Mouse (Mus musculus) urinary bladder, postnatal 36 days (tissue): ENCODE results near the gene Trim2.
A peak's percentile ranks its signal among the peaks of the same experiment; 100 is the strongest.

Experiments
- DNase-seq, 2 experiments: peaks; one replicate each; pipeline ENCODE4 v3.0.0; 2022; ENCODE audit warnings: low spot score in 2 of 2, mixed read lengths in 1 of 2

Trim2 gene

DNA sequence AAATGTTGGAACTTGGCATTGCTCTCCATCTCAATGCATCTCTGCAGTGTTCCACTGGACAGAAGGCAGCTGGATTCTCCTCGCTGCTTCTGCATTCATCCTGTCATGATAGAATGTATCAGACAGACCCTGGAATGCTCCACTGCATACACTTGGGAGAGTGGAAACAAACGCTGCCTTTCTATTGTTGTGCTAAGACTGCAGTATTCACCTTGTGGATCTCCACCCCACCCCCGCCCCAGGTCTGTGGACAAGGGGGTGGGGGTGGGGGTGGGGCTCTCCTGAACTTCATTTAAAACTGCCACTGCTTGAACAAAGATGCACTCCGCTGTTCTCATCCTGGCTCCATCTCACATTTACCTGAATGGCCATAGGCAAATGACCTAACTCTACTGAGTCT lies 112.8 kb downstream of the Trim2 start:
- DNase-seq = no peak

DNA sequence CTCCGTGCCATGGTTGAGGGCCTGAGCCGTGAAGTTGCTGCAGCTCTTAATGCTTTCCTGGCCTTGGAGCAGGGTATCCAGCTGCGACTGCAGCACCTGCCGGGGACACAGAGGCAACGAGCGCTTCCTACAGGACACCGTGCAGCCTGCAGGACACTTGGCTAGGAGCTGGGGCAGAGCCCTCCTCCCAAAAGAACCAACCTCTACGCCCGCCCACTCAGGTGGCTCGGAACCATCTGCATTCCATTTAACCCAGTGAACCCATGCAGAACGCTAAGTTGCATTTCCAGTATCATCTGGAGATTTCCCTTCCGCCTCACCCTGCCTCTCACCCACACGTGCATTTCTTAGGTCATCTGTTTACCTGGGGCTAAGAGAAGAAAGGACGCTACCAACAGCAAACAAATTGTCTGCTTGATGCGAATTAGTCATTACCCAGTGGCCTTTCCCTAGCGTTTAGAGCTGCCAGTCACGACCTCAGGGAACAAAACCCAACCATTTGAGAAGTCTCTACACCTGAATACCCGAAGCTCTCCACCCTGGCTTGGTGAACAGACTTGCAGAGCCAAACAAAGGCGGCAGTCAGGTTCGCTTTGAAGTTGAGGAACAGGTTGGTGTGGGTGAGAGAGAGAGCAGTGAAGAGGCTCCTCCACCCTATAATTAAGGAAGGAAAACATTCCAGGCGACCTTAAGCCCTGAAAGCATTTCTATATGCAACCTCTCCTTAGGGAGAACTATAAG lies 115.4 kb downstream of the Trim2 start:
- DNase-seq = peak in 1 of 2 experiments; percentile 19

DNA sequence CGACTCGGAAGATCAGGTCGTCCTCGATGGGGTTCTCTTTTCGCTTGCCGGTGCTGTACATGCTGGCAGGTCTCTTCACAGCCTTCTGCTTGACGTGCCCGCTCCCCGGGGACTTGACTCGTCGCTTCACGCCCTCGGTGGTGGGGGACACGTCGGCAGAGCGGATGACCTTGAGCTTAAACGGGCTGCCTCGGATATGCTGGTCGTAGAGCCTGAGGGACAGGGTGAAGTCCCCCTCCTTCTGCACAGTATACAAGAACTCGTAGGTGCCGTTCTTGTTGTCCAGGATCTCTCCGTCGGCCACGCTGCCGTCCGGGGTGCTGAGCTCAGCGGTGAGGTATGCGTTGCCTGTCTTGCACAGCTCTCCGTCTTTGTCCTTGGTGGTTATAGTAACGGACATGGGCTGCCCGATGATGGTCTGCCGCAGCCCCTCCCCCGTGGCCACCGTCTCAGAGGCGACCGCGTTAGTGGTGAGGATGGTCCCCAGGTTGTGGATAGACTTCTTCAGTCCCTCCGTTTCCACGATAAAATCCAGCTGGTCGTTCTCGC lies 116.1 kb downstream of the Trim2 start:
- DNase-seq = no peak

DNA sequence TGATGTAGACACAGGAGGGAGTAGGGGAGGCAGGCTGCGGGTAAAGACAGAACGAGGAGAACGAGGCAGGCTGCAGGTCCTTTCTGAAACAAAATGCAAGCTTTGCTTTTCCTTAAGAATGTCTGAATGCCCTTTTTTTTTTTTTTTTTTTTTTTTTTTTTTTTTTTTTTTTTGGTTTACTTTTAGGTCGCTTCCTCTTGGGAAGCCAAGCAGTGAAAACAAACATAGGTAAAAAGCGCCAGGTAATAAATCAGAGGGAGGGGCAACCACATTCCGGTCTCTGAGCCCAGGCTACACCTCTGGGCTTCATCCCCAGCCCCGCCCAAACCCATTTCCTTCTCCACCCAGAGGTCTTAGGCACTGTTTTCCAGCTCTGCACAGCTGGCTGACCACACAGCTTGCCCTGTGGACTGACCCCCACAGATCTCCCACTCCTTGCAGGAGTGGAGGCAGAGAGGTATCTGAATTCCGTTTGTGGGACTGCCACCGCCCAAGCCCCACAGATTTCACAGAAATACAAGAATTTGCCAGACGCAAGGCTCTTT lies 117.0 kb downstream of the Trim2 start:
- DNase-seq = no peak

DNA sequence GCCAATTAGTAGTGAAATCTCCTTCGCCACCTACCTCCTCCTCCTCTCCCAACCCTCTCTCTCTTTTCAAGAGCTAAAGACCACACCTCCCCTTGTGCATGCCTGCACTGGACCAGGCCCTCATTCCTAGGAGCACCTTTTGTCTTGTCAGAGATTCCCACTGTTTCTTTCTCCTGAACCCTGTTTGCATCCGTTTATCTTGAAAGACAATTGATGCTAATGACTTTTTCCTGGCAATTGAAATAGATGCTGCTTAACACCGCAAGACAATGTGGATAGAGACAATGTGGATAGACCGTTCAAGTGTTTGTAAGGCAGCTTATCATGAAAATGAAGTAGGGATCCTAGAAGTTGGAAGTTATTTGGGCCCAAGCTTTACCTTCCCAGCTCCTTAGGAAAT lies 125.0 kb downstream of the Trim2 start:
- no peak for DNase-seq

DNA sequence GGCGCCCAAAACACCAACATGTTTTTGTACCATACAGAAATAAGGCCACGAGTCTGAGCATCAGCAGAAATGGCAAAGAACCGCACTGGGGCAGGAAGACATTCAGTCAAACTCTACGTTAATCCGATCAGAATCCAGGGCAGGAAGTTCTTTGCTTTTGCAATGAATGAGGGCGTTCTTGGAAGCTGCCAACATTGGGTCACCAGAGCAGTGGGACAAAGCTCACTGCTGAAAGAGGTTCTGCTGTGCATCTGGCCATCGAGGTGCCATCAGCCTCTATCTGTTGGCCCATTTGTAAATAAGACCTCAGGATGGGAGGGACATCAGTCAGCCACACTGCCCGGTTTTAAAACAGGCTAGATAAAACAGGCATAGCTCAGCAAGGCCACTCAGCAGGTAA lies 125.6 kb downstream of the Trim2 start:
- no peak for DNase-seq

- no peak for DNase-seq
These were observed 126.4 kb downstream of the Trim2 start for GRCm38 (mm10) chr3:84180304-84180703.

DNA sequence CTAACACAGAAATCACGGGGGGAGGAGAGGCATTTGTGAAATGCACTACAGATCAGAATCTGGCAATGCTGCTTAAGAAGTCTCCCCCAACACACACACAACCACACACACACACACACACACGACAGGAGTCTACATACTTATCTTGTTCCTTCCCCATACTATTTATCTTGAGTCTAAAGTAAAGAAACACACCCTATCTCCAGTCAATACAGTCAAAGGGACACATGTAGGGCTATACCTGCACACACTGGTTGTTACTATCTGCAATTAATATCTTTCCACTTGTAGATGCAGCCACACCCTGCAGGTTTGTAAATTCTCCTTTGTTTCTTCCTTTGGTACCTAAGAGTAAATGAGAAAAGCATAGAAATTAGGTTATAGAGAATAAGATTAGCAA lies 128.8 kb downstream of the Trim2 start:
- no peak for DNase-seq

- peak; percentile 60 to 78 for DNase-seq
These were observed 131.1 kb downstream of the Trim2 start for GRCm38 (mm10) chr3:84175337-84176315.

GRCm38 (mm10) chr3:84173581-84174154 lies 133.0 kb downstream of the Trim2 start, which contains the start of gene Gm6525:
Gene Gm6525, plus strand, starts transcription at chr3:84174104.
- no peak for DNase-seq

GRCm38 (mm10) chr3:84172406-84172805 lies 134.3 kb downstream of the Trim2 start:
- no peak for DNase-seq

- DNase-seq = no peak
These were observed 137.2 kb downstream of the Trim2 start for GRCm38 (mm10) chr3:84169393-84170005.

DNA sequence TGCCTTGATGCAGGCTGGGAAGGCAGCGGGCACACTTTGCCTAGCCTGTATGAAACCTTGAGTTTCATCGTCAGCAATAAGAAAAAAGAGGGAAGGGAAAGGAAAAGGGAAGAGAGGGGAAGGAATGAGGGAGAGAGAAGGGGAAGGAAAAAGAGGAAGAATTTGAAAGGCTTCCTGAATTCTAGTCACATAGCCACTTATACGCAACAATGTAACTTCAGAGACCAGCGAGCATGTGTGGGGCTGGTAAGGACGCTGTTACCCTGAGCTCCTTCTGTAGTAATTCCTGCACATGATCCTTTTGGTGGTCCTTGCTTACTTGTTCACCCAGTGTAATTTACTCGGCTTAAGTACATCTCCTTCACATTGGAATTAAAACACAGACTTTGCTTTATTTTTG lies 137.7 kb downstream of the Trim2 start:
- DNase-seq = no peak

DNA sequence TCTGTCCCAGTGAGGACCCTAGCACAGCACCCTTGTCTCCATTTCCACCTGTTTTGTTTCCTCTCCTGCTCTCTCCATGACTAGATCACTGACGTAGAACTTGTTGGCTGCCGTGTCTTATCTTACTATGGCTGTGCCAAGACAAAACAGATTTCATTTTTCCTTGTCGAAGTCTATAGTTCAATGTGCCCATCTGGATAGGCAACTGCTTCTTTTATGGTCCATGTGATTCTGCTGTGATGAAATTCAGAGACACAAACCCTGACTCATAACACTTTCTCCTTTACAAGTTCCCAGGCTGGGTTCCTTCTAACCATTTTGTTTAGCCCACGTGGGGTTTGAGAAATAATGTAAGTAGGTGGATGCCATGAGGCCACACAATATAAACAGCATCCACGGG lies 140.6 kb downstream of the Trim2 start:
- no peak for DNase-seq

DNA sequence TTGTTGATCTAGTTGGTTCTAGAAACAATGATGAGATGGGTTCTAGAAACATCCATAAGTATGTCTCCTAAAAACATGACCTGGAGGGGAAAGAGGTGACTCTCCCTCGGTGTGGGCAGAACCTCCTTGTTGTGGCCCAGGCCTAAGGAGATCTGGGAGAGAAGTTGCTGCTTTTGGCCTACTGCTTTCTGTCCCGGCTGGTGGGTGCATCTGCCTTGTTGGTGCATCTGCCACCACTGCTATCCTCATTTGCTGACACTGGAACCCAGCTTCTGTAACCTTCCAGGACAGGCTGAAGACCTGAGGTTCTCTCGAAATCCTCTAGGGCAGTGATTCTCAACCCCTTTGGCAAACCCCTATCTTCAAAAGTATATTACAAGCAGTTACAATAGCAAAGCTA lies 141.3 kb downstream of the Trim2 start:
- no peak for DNase-seq

DNA sequence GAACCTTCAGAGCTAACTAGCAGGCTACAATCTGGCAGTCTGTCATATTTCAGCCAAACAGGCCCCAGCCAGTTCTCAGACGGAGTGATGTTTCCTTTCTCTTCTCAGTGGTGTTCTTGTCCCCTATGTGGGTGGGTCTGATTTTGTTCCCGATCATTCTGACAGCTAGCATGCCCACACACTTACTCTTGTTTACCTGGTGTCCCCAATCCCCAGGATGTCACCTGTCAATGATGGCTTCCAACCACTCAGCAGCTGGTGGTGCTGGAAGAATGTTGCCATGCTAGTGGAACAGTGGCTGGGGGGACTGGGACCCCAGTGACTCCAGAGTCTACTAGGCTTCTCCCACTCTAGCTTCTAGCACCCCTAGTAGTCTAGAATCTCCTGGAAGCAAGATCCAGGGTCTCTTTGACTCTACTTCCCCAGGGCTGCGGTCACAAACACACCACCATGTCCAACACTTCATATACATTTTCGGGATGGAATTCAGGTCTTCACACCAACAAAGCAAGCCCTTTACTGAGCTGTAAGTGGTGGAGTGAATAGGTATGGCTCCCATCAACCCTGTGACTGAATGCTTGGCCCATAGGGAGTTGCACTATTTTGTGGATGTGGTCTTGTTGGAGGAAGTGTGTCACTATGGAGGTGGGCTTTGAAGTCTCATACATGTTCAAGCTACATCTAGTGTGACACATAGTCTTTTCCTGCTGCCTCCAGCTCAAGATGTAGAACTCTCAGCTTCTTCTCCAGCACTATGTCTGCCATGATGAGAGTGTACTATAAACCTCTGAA lies 148.9 kb downstream of the Trim2 start:
- DNase-seq = no peak

DNA sequence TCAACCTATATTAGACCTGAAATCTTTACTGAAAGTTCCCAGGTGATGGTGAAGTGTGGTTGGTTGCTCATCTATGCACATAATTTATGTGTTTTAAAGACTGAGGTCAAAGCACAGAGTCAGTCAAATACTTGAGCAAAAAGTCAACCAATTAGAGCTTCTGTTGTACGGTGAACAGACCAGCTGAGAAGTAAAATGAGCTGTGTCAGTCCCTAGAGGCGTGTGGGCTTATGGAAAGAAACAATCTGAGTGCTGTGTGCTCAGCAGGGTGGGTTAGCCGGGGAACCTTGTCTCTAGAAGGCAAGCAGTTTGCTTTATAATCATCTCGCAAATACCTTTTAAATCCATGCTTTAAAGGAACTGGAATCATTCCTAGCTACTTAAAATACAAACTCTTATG lies 149.7 kb downstream of the Trim2 start:
- no peak for DNase-seq

DNA sequence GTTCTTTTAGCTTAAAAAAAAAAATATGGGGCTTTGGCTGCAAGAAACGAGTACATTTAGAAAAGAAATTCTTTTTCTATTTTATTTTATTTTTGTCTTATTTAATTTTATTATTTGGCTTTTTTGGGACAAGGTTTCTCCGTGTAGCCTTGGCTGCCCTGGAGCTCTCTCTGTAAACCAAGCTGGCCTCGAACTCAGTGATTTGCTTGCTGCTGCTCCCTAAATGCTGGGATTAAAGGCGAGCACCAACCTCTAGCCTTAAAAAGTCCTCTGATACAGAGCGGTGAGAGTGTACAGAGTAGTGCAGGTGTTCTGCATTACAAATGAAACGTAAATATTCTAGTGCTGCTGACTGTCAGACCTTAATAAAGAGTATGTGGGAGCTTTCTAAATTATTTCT lies 150.6 kb downstream of the Trim2 start:
- DNase-seq = no peak

DNA sequence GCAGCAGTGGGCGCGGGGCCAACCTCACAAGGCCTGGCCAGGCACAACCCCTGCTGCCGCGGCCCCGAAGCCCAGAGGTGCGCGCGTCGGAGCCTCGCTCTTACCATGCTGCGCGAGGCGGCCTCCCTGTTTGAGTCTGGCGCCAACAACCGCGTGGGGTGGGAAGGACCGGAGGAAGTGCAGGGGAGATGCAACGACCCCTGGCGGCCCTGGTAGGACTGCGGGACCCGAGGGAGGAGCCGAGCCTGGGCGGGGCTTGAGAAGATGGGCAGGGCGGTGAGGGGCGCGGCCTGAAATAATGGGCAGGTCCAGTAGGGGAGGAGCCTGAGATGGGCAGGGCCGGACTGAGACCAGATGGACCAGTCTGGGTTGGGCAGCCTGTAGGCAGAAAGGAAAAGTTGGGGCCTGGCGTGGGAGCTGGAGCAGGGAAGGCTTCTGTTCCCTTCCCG lies 151.1 kb downstream of the Trim2 start, which contains the start of gene Mnd1:
Mnd1 (minus strand) TSS at position 229 of the 449 bp plus-strand sequence.
- peak; percentile 99 for DNase-seq

DNA sequence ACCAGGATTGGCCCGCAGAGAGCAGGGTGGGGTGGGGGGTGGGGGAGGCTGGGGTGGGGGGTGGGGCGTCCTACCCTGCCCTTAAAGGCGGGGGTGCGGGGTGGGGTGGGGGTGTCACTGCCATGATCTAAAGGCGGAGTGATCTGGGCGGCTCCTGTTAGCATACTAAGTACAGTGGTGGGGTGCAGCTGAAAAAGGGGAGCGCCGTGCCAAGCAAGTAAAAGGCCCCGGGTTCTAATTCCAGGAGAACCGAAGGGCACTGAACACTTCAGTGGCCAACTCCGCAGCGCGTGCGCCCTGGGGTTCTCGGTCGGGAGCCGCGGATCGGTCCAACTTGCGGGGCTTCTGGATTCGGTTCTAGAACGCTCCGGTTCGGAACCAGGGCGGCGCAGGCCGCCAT lies 151.5 kb downstream of the Trim2 start:
- DNase-seq = no peak
